Mouse (Mus musculus) stomach, embryonic 14.5 days (tissue): ENCODE results near the gene Sufu. TPM values are rescaled to one million over a fixed set of nuclear protein-coding genes. Genes with fewer than 3 reads are reported as not detected.

Experiments used
- ATAC-seq: fragments of 200-750 bp; cut with Nextera tagmentation; 2 replicates; pipeline ENCODE4 v1.8.0; 2017; ENCODE audit warnings: low read depth, moderate TSS enrichment; ENCODE audit not compliant: insufficient number of reproducible peaks, insufficient read depth, low FRiP score
- H3K27ac ChIP-seq: fragments of 300-500 bp; sonication (generic); 2 replicates; pipeline ENCODE4 v1.5.1; 2014; ENCODE audit warnings: mild to moderate bottlenecking, low read length, moderate library complexity, mixed read lengths
- H3K27me3 ChIP-seq: fragments of 300-500 bp; sonication (generic); 2 replicates; pipeline ENCODE4 v1.6.1; 2014; ENCODE audit warnings: low read length, control low read depth, mixed read lengths; ENCODE audit not compliant: control insufficient read depth, insufficient read depth
- H3K36me3 ChIP-seq: fragments of 300-500 bp; sonication (generic); 2 replicates; pipeline ENCODE4 v1.6.1; 2014; ENCODE audit warnings: mild to moderate bottlenecking, control low read depth, low read length, moderate library complexity, mixed read lengths; ENCODE audit not compliant: control insufficient read depth, insufficient read depth
- H3K4me1 ChIP-seq: fragments of 300-500 bp; sonication (generic); 2 replicates; pipeline ENCODE4 v1.6.1; 2014; ENCODE audit warnings: low read length, control low read depth, mixed read lengths; ENCODE audit not compliant: control insufficient read depth, insufficient read depth
- H3K4me2 ChIP-seq: fragments of 300-500 bp; sonication (generic); replicated peaks from 2 replicates; pipeline ENCODE4 v1.6.1; 2014; ENCODE audit warnings: low read depth, low read length, control low read depth
- H3K4me3 ChIP-seq: fragments of 300-500 bp; sonication (generic); 2 replicates; pipeline ENCODE4 v1.5.1; 2014; ENCODE audit warnings: low read depth, low read length, control low read depth
- H3K9ac ChIP-seq: fragments of 300-500 bp; sonication (generic); replicated peaks from 2 replicates; pipeline ENCODE4 v1.6.1; 2014; ENCODE audit warnings: low read depth, mild to moderate bottlenecking, control low read depth, low read length, moderate library complexity, mixed read lengths
- H3K9me3 ChIP-seq: fragments of 300-500 bp; sonication (generic); 2 replicates; pipeline ENCODE4 v1.6.1; 2016; ENCODE audit warnings: low read depth, low read length, control low read depth; ENCODE audit not compliant: control insufficient read depth
- WGBS: fragments of 180-500 bp; shearing (Covaris S2); extraction: QIAGEN DNeasy Blood & Tissue Kit; methylation state at CpG from one replicate; pipeline ENCODE4 v1.1.7; 2014; 5-methylcytosine and 5-hydroxymethylcytosine counted together
- polyA plus RNA-seq: library from polyadenylated mRNA; unstranded; fragments of >200 nt; fragmentation: Nextera tagmentation; extraction: Ambion mirVana; gene quantifications from 2 replicates; pipeline ENCODE4 v1.2.1, GENCODE M21; 2014

The Sufu gene
- polyA plus RNA-seq, 1 experiment from 2014 or later = 35.4 TPM

- peak overlapping the region; percentile 86 for H3K27ac ChIP-seq
- peaks cover 5% of the 10 kb centered on the region for H3K36me3 ChIP-seq
- H3K4me2 ChIP-seq = peak overlapping the region; percentile 85
- H3K27me3 ChIP-seq = no peaks in the 10 kb centered on the region
- no peak for ATAC-seq
- peak overlapping the region; percentile 76 for H3K4me3 ChIP-seq
- no peaks in the 10 kb centered on the region for H3K9me3 ChIP-seq
- peak overlapping the region; percentile 75 for H3K9ac ChIP-seq
- H3K4me1 ChIP-seq = peaks cover 31% of the 10 kb centered on the region
- WGBS = 2% methylated on average over 19 of the region's 19 CpGs
Observed at GRCm38 (mm10) chr19:46397436-46398001, 823 bp downstream of the Sufu start.

- H3K9ac ChIP-seq = 0 out of 2 replicates have a peak overlapping the region, but pooled peaks have one; percentile 3
- H3K36me3 ChIP-seq = peaks cover 14% of the 10 kb centered on the region
- WGBS = 39% methylated on average over 3 of the region's 3 CpGs
- no peak for ATAC-seq
- H3K4me1 ChIP-seq = peaks cover 30% of the 10 kb centered on the region
- H3K27ac ChIP-seq = no peak overlapping the region
- H3K9me3 ChIP-seq = no peaks in the 10 kb centered on the region
- H3K4me3 ChIP-seq = peak overlapping the region; percentile 76
- peak overlapping the region; percentile 85 for H3K4me2 ChIP-seq
- no peaks in the 10 kb centered on the region for H3K27me3 ChIP-seq
Observed at GRCm38 (mm10) chr19:46398401-46398800, 1.7 kb downstream of the Sufu start.

GRCm38 (mm10) chr19:46399372-46399771 lies 2.7 kb downstream of the Sufu start:
- WGBS = 82% methylated on average over 6 of the region's 6 CpGs
- Histone ChIP-seq H3K36me3 (peaks cover 22% of the 10 kb centered on the region), H3K4me1 (peaks cover 21% of the 10 kb centered on the region), H3K4me3 (no peak overlapping the region), H3K9me3 (no peaks in the 10 kb centered on the region), H3K9ac (no peak overlapping the region), H3K27ac (no peak overlapping the region), H3K4me2 (no peak overlapping the region; the same call in 1 of the 2 replicates), H3K27me3 (no peaks in the 10 kb centered on the region)
- ATAC-seq = no peak

- H3K9me3 ChIP-seq = no peaks in the 10 kb centered on the region
- no peak overlapping the region for H3K9ac ChIP-seq
- WGBS = 82% methylated on average over 7 of the region's 7 CpGs
- H3K4me3 ChIP-seq = no peak overlapping the region
- peaks cover 23% of the 10 kb centered on the region for H3K36me3 ChIP-seq
- no peak overlapping the region for H3K4me2 ChIP-seq
- no peaks in the 10 kb centered on the region for H3K27me3 ChIP-seq
- peaks cover 18% of the 10 kb centered on the region for H3K4me1 ChIP-seq
- no peak overlapping the region for H3K27ac ChIP-seq
- ATAC-seq = no peak
Observed at GRCm38 (mm10) chr19:46399886-46400285, 3.2 kb downstream of the Sufu start.

GRCm38 (mm10) chr19:46400558-46400957 lies 3.9 kb downstream of the Sufu start:
- H3K27me3 ChIP-seq = no peaks in the 10 kb centered on the region
- H3K9me3 ChIP-seq = no peaks in the 10 kb centered on the region
- H3K4me2 ChIP-seq = no peak overlapping the region
- no peak overlapping the region for H3K27ac ChIP-seq
- no peak overlapping the region for H3K4me3 ChIP-seq
- ATAC-seq = no peak
- H3K36me3 ChIP-seq = peaks cover 23% of the 10 kb centered on the region
- H3K4me1 ChIP-seq = peaks cover 18% of the 10 kb centered on the region
- 83% methylated on average over 7 of the region's 7 CpGs for WGBS
- H3K9ac ChIP-seq = no peak overlapping the region

GRCm38 (mm10) chr19:46404030-46404429 lies 7.3 kb downstream of the Sufu start:
- Histone ChIP-seq H3K4me2 (no peak overlapping the region), H3K36me3 (peaks cover 26% of the 10 kb centered on the region), H3K4me1 (0 out of 2 replicates have a peak, but pooled peaks cover 3% of the 10 kb centered on the region), H3K9me3 (no peaks in the 10 kb centered on the region), H3K9ac (no peak overlapping the region), H3K27me3 (no peaks in the 10 kb centered on the region), H3K27ac (no peak overlapping the region), H3K4me3 (no peak overlapping the region)
- 94% methylated on average over 1 of the region's 1 CpGs for WGBS
- no peak for ATAC-seq

GRCm38 (mm10) chr19:46406592-46407386 lies 10.1 kb downstream of the Sufu start:
- no peak overlapping the region for H3K9ac ChIP-seq
- no peaks in the 10 kb centered on the region for H3K27me3 ChIP-seq
- peaks cover 21% of the 10 kb centered on the region for H3K36me3 ChIP-seq
- H3K27ac ChIP-seq = no peak overlapping the region
- ATAC-seq = no peak
- H3K4me1 ChIP-seq = no peaks in the 10 kb centered on the region
- no peak overlapping the region for H3K4me3 ChIP-seq
- WGBS = 70% methylated on average over 8 of the region's 8 CpGs
- H3K4me2 ChIP-seq = no peak overlapping the region
- no peaks in the 10 kb centered on the region for H3K9me3 ChIP-seq

- Histone ChIP-seq H3K27ac (no peak overlapping the region), H3K27me3 (no peaks in the 10 kb centered on the region), H3K9me3 (no peaks in the 10 kb centered on the region), H3K4me1 (no peaks in the 10 kb centered on the region), H3K4me2 (no peak overlapping the region), H3K36me3 (peaks cover 3% of the 10 kb centered on the region; the same call in 1 of the 2 replicates), H3K9ac (no peak overlapping the region), H3K4me3 (no peak overlapping the region)
- WGBS = 65% methylated on average over 3 of the region's 3 CpGs
- no peak for ATAC-seq
Observed at GRCm38 (mm10) chr19:46409506-46409905, 12.8 kb downstream of the Sufu start.
